Mouse (Mus musculus): ENCODE data around the gene Nfkb1.

Nfkb1 gene

DNA sequence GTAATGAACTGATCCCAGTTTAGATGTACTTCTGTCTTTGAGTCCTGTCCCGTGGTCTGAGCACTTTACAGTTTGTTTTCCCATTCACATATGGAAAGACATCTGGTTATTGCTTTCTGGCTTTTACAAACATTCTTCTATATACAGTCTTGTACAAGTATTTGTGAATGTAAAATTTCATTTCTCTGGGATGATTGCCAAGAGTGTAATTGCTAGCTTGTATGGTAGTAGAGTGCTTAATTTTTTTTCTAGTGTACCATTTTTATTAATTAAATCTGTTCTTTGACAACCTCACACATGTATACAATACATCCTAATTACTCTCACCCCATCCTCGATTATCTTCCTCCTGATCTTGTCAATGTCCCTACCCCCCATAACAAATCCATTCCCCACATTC is 12.0 kb upstream of the Nfkb1 start:
- ATAC-seq (ENCODE audit: insufficient number of reproducible peaks, low FRiP score, low TSS enrichment): no peak

- ATAC-seq (ENCODE audit: insufficient number of reproducible peaks, low FRiP score, low TSS enrichment): no peak
Measured at GRCm38 (mm10) chr3:135702658-135703057, 11.3 kb upstream of the Nfkb1 start.

- ATAC-seq (ENCODE audit: insufficient number of reproducible peaks, low FRiP score, low TSS enrichment): no peak
Measured at GRCm38 (mm10) chr3:135699523-135700264, 8.3 kb upstream of the Nfkb1 start.

GRCm38 (mm10) chr3:135698466-135698975 is 7.2 kb upstream of the Nfkb1 start:
- no peak for ATAC-seq (ENCODE audit: insufficient number of reproducible peaks, low FRiP score, low TSS enrichment)

GRCm38 (mm10) chr3:135696262-135696661 is 4.9 kb upstream of the Nfkb1 start:
- ATAC-seq (ENCODE audit: insufficient number of reproducible peaks, low FRiP score, low TSS enrichment): no peak

- no peak for ATAC-seq (ENCODE audit: insufficient number of reproducible peaks, low FRiP score, low TSS enrichment)
Measured at GRCm38 (mm10) chr3:135692999-135693398, 1.7 kb upstream of the Nfkb1 start.

- ATAC-seq (ENCODE audit: insufficient number of reproducible peaks, low FRiP score, low TSS enrichment): peak; percentile 50
Measured at GRCm38 (mm10) chr3:135690568-135691190, 668 bp downstream of the Nfkb1 start.

- ATAC-seq (ENCODE audit: insufficient number of reproducible peaks, low FRiP score, low TSS enrichment): no peak
Measured at GRCm38 (mm10) chr3:135689773-135690567, 1.4 kb downstream of the Nfkb1 start.

- no peak for ATAC-seq (ENCODE audit: insufficient number of reproducible peaks, low FRiP score, low TSS enrichment)
Measured at GRCm38 (mm10) chr3:135688970-135689772, 2.2 kb downstream of the Nfkb1 start.

DNA sequence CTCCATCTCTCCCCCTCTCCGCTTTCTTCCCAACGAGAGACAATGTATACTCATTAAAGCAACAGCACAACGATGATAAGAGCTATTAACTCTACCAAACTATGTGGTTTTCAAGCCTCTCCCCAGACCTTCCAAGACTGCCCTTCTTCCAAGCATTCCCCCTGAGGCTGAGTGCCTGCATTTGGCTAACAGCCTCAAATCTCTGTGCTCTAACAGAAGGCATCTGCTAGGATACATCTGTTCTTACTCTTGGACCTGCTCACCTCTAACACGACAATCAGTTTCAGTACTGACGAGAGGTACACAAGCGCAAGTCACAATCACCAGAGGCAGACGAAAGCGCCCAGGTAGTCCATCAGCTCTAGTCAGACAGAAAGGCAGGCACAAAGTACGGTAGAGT is 3.4 kb downstream of the Nfkb1 start:
- no peak for ATAC-seq (ENCODE audit: insufficient number of reproducible peaks, low FRiP score, low TSS enrichment)

DNA sequence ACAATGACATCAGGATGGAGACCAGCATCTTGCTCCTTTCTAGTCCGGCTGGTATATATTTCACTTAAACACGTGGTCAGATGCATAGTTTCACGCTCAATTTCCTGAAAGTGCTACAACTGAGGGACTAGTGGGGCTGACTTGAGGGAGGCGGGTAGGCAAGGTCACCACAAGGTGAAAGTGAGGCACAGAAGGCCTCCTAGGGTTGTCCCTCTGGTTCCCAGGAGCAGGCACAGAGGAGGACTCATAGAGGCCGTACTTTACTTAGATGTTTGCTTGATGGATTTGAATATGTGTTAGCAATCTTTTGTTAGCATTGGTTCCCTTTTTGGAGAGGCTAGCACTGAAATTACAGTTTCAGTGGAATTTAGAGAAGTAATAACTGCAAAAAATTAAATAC is 4.9 kb downstream of the Nfkb1 start:
- ATAC-seq (ENCODE audit: insufficient number of reproducible peaks, low FRiP score, low TSS enrichment): no peak

DNA sequence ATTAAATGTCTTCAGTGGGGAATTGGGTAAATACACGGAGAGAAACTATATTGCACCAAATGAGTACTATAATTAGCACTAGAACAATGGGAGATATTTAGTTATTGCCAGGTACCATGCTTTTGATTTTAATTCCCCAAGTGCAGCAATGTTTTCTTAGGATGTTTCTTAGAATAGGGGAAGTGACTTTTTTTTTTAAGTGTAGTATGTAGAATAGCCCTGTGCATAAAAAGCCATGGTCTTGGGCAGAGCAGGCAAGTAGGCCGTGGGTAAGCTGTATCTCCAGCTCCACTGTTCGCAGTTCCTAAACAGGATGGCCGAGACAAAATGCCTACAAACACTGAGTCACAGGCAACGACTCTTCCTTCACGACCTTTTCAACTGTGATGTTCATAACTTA is 8.1 kb downstream of the Nfkb1 start:
- no peak for ATAC-seq (ENCODE audit: insufficient number of reproducible peaks, low FRiP score, low TSS enrichment)

DNA sequence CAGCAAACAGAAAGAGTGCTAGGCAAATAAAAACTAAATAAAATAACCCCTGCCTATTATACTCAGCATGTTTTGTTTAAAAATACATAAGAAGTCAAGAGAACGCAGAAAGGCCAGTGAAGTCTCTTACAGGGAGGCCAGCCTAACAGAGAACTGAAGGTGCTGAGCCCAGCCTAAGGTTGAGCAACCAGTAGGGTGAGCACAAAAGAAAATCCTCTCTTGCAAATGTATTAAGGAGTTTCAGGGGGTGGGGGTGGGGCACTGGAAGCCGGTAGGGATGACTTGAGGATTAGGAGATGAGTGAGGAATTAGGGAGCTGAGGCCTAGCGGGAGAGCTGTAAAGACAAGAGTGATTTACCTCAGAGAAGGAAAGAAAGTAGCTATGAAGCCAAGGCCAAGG is 9.1 kb downstream of the Nfkb1 start:
- no peak for ATAC-seq (ENCODE audit: insufficient number of reproducible peaks, low FRiP score, low TSS enrichment)

DNA sequence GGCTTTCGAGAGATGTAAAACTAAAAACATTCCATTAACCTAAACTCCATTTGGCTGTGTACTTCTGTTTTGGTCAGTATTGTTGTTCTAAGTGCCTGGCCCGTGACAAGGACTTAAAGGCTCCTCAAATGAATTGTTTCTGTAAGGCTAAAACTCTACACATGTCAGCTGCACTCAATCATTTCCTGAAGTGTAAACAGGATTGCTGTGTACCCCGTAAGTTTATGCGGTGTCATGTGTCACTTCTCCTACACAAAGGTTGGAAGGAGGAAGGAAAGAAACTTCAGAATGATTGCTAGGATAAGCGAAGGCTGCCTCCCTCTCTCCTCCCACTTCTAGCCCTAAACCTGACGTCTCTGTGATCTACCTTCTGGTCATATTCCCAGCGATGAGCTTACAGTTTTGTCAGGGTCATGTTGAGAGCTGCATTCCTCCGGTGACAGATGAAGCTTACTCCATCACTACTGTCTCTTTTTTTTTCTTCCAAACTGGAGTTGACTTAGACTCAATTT is 10.0 kb downstream of the Nfkb1 start:
- ATAC-seq (ENCODE audit: insufficient number of reproducible peaks, low FRiP score, low TSS enrichment): no peak

DNA sequence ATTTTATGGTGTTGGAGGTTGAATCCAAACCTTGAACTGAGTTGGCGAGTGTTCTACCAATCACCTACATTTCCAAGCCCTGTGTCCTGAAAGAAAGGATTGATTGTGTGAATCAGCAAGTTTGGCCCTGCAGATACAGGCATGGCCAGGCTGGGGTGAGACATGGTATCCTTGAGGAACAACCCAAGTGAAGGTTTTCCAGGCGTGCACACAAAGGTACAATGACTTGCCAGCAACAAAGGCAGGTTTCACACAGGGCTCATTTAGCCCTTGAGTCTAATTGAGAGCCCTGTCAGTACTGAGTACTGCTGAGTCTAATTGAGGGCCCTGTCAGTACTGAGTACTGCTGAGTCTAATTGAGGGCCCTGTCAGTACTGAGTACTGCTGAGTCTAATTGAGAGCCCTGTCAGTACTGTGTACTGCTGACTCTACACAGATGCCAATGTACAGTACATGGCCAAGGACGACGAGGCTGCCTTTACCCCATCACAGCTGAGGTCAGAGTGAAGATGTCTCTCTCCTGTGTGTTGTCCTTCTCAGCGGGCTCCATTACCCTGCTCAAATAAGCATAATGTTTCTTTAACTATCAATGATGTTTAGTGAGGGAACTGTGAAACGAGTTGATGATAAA is 11.0 kb downstream of the Nfkb1 start:
- ATAC-seq (ENCODE audit: insufficient number of reproducible peaks, low FRiP score, low TSS enrichment): no peak

- ATAC-seq (ENCODE audit: insufficient number of reproducible peaks, low FRiP score, low TSS enrichment): no peak
Measured at GRCm38 (mm10) chr3:135677064-135677463, 14.3 kb downstream of the Nfkb1 start.

- ATAC-seq (ENCODE audit: insufficient number of reproducible peaks, low FRiP score, low TSS enrichment): no peak
Measured at GRCm38 (mm10) chr3:135676364-135676763, 15.0 kb downstream of the Nfkb1 start.

DNA sequence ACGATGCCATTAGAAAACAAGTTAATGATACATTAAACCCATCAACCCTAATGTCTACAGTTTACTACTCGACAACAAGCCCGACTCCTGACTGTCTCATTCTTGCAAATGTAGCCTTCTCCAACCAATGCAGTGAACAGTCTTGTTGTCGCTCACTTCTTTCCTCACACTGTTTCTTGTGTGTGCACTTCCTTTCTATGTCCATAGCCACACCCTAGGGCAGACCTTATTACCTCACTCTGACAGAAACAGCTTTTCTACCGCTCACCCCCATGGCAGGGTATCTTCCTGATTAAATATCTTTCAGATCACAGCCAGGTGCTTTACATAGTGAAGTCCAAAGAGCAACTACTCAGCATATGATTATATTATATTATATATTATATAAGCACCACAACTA is 15.9 kb downstream of the Nfkb1 start:
- no peak for ATAC-seq (ENCODE audit: insufficient number of reproducible peaks, low FRiP score, low TSS enrichment)

- ATAC-seq (ENCODE audit: insufficient number of reproducible peaks, low FRiP score, low TSS enrichment): no peak
Measured at GRCm38 (mm10) chr3:135674716-135675392, 16.5 kb downstream of the Nfkb1 start.
